Mouse (Mus musculus) CH12.LX (cell line): ENCODE measurements around the gene Ogt. TPM values are rescaled to one million over a fixed set of nuclear protein-coding genes. Genes with fewer than 3 reads are reported as not detected.

ENCODE experiments used
- DNase-seq: peaks from one replicate; pipeline ENCODE4 v3.0.0-alpha.2; 2013; ENCODE audit errors: extremely low read depth
- H3K27ac ChIP-seq: 2 replicates; pipeline ENCODE4 v1.5.1; 2012; ENCODE audit warnings: low read depth, mild to moderate bottlenecking, control low read depth, moderate library complexity; ENCODE audit not compliant: insufficient read depth
- H3K27me3 ChIP-seq: replicated peaks from 2 replicates; pipeline ENCODE3; 2012; ENCODE audit warnings: inconsistent platforms
- H3K36me3 ChIP-seq, 2 experiments: replicated peaks in 1 of 2; 2 replicates each; pipeline versions ENCODE3 to v1.6.1; 2012; ENCODE audit warnings: inconsistent platforms in 1 of 2, low read length in 1 of 2, mild to moderate bottlenecking in 1 of 2, mixed read lengths in 1 of 2, moderate library complexity in 1 of 2; ENCODE audit not compliant: control insufficient read depth in 1 of 2, insufficient read depth in 1 of 2
- H3K4me1 ChIP-seq, 2 experiments: 2 replicates each; pipeline ENCODE4 v1.6.1; 2012; ENCODE audit warnings: inconsistent platforms in 1 of 2, moderate library complexity in 1 of 2; ENCODE audit not compliant: insufficient read depth in 2 of 2, control insufficient read depth in 1 of 2
- H3K4me2 ChIP-seq: 2 replicates; pipeline ENCODE4 v1.6.1; 2012; ENCODE audit warnings: low read depth, mild to moderate bottlenecking, control low read depth; ENCODE audit not compliant: poor library complexity, insufficient read depth, severe bottlenecking
- H3K4me3 ChIP-seq, 3 experiments: fragments of 150-350 bp in 1 of 3; sonication (generic) in 1 of 3; replicated peaks in 1 of 3; 2 replicates each; pipeline versions ENCODE3 to v1.5.1; 2011 to 2012; ENCODE audit warnings: low read depth in 2 of 3, low read length in 2 of 3, mild to moderate bottlenecking in 2 of 3, moderate library complexity in 2 of 3, control low read depth in 1 of 3, improper control_type of control experiment in 1 of 3, inconsistent platforms in 1 of 3, mixed read lengths in 1 of 3; ENCODE audit not compliant: poor library complexity in 1 of 3
- H3K79me2 ChIP-seq: replicated peaks from 2 replicates; pipeline ENCODE4 v1.6.1; 2012; ENCODE audit warnings: mild to moderate bottlenecking, moderate library complexity; ENCODE audit not compliant: control insufficient read depth, poor library complexity, insufficient read depth, severe bottlenecking; ENCODE audit errors: extremely low read depth
- H3K9ac ChIP-seq: 2 replicates; pipeline ENCODE4 v1.6.1; 2012; ENCODE audit warnings: low read depth, mild to moderate bottlenecking, control low read depth, moderate library complexity; ENCODE audit not compliant: insufficient read depth
- H3K9me3 ChIP-seq: replicated peaks from 2 replicates; pipeline ENCODE3; 2012; ENCODE audit warnings: low read length, inconsistent platforms, mixed read lengths
- BHLHE40 ChIP-seq: IDR thresholded peaks from 2 replicates; pipeline ENCODE4 v1.6.1; 2011; ENCODE audit warnings: mild to moderate bottlenecking, low read depth, low read length, improper control_type of control experiment
- CHD2 ChIP-seq: IDR thresholded peaks from 2 replicates; pipeline ENCODE4 v1.6.1; 2011; ENCODE audit warnings: low read length, improper control_type of control experiment
- ELF1 ChIP-seq: IDR thresholded peaks from 2 replicates; pipeline ENCODE4 v1.6.1; 2014; ENCODE audit warnings: low read depth, mild to moderate bottlenecking, inconsistent platforms, low read length, improper control_type of control experiment
- EP300 ChIP-seq: IDR thresholded peaks from 2 replicates; pipeline ENCODE4 v1.6.1; 2011; ENCODE audit warnings: low read length, improper control_type of control experiment
- ETS1 ChIP-seq: conservative IDR thresholded peaks from 2 replicates; pipeline ENCODE4 v1.6.1; 2012; ENCODE audit warnings: low read depth, mild to moderate bottlenecking, inconsistent platforms, low read length, improper control_type of control experiment, moderate library complexity
- HCFC1 ChIP-seq: IDR thresholded peaks from 2 replicates; pipeline ENCODE4 v1.6.1; 2012; ENCODE audit warnings: low read depth, mild to moderate bottlenecking, inconsistent platforms, low read length, improper control_type of control experiment
- JUND ChIP-seq: conservative IDR thresholded peaks from 2 replicates; pipeline ENCODE4 v1.6.1; 2011; ENCODE audit warnings: low read depth, low read length, improper control_type of control experiment
- MEF2A ChIP-seq: IDR thresholded peaks from 2 replicates; pipeline ENCODE4 v1.6.1; 2014; ENCODE audit warnings: low read depth, mild to moderate bottlenecking, inconsistent platforms, low read length, improper control_type of control experiment, borderline replicate concordance
- POLR2A ChIP-seq: IDR thresholded peaks from 2 replicates; pipeline ENCODE4 v1.6.1; 2011; ENCODE audit warnings: low read depth, mild to moderate bottlenecking, improper control_type of control experiment, low read length
- RCOR1 ChIP-seq: conservative IDR thresholded peaks from 2 replicates; pipeline ENCODE4 v1.6.1; 2012; ENCODE audit warnings: low read depth, mild to moderate bottlenecking, inconsistent platforms, low read length, improper control_type of control experiment
- SMC3 ChIP-seq: IDR thresholded peaks from 2 replicates; pipeline ENCODE4 v1.6.1; 2011; ENCODE audit warnings: low read depth, low read length, improper control_type of control experiment
- TBP ChIP-seq: conservative IDR thresholded peaks from 2 replicates; pipeline ENCODE4 v1.6.1; 2011; ENCODE audit warnings: low read depth, low read length, improper control_type of control experiment
- TCF12 ChIP-seq: IDR thresholded peaks from 2 replicates; pipeline ENCODE4 v1.6.1; 2014; ENCODE audit warnings: low read depth, mild to moderate bottlenecking, inconsistent platforms, low read length, improper control_type of control experiment
- ZKSCAN1 ChIP-seq: IDR thresholded peaks from 2 replicates; pipeline ENCODE4 v1.6.1; 2012; ENCODE audit warnings: low read depth, inconsistent platforms, low read length, improper control_type of control experiment, borderline replicate concordance
- ZMIZ1 ChIP-seq: IDR thresholded peaks from 2 replicates; pipeline ENCODE4 v1.6.1; 2012; ENCODE audit warnings: low read depth, mild to moderate bottlenecking, inconsistent platforms, low read length, improper control_type of control experiment
- dilution Hi-C: fragments of 300-500 bp; cut with MboI; formaldehyde crosslinking; loops from 2 replicates; pipeline ENCODE4 v1.14.3; 2020; ENCODE audit warnings: low sequenced_read_pairs; ENCODE audit not compliant: extremely low pct_unique_long_range_greater_than_20kb, extremely low pct_ligation_motif_present
- in situ Hi-C: fragments of 300-500 bp; cut with MboI; formaldehyde crosslinking; loops from 3 replicates; pipeline ENCODE4 v1.14.3; 2019; ENCODE audit warnings: low sequenced_read_pairs, low pct_ligation_motif_present, low pct_unique_long_range_greater_than_20kb, mixed read lengths
- polyA plus RNA-seq: library from polyadenylated mRNA; unstranded; fragments of >175 nt; gene quantifications from 2 replicates; pipeline ENCODE4 v1.2.1, GENCODE M21; 2012; ENCODE audit warnings: low read depth; ENCODE audit not compliant: insufficient read length
- total RNA-seq, 2 experiments: library from RNA; depleted of rRNA; stranded (reverse); fragments of 300-350 nt in 1 of 2; fragments of >200 nt in 1 of 2; gene quantifications; 2 replicates each; pipeline ENCODE4 v1.2.3; 2012 to 2014

The Ogt gene
- total and polyA plus RNA-seq, 3 experiments, result 55.4 to 62.8 (median 62.3) TPM

DNA sequence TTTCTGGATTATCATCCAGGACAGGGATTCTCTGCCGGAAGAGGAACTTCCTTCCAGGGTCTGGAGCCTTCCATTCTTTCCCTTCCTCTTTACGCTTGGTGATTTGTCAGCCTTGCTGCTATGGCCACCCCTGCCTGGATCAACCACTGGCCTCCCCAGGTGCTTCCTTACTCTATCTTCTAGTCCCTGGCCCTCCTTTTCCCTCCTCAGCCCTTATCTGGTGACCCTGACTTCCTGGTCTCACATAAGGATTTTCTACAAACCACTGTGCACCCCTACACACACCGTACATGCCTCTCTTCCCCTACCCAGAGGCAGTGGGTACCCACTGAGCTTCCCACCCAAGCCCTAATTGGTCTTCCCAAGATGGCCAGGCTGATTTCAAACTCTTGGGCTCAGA lies 93.4 kb downstream of the Ogt start:
- no peak for TF ChIP-seq ZKSCAN1
- Histone ChIP-seq H3K4me2 (no peak overlapping the region), H3K27ac (no peak overlapping the region), H3K36me3 (no peaks in the 10 kb centered on the region), H3K27me3 (no peaks in the 10 kb centered on the region), H3K9ac (no peak overlapping the region), H3K4me1 (peaks cover 6 to 57% of the 10 kb centered on the region in 2 experiments), H3K9me3 (no peaks in the 10 kb centered on the region), H3K4me3 (no peak overlapping the region), H3K79me2 (no peaks in the 10 kb centered on the region)
- in situ Hi-C loops, result no loop called here
- dilution Hi-C loops, result no loop called here
- DNase-seq, result no peak

DNA sequence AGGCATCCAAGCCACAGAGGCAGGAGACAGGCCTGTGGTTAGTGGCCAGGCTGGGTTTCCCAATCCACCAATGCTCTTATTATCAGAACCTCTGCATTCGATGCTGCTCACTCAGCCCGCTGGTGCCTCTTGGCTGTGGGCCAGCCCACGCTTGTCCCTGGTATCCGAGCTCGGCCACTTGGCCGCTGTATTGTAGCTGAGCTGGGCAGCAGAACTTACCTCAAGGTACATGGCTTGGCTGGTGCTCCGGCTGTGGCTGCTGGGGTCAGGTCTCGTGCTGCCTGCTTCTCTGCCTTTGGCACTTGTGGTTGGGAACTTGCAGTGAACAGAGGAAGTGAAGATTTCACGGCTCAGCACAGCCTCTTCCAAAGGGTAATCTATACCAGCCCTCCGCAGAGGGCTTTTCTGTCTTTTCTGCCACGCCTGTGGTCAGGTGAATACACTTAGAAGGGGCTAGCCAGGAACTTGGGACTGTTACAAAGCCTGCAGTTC lies 94.0 kb downstream of the Ogt start, which contains the start of gene Cxcr3:
Gene Cxcr3, minus strand, starts transcription at position 442 of the 492 bp plus-strand sequence.
- Histone ChIP-seq H3K4me3 (no peak within 1 kb of the TSS), H3K27me3 (no peaks in the 10 kb centered on the region), H3K4me2 (peak within 1 kb of the TSS; percentile 67; the same call in 1 of the 2 replicates), H3K9me3 (no peaks in the 10 kb centered on the region), H3K4me1 (peaks cover 6 to 57% of the 10 kb centered on the region in 2 experiments), H3K79me2 (no peaks in the 10 kb centered on the region), H3K36me3 (no peaks in the 10 kb centered on the region), H3K27ac (no peak within 1 kb of the TSS), H3K9ac (no peak within 1 kb of the TSS)
- DNase-seq, result peak; percentile 39
- TF ChIP-seq ELF1 (no peak), POLR2A (no peak), BHLHE40 (peak; percentile 91), EP300 (peak; percentile 42; the same call in 1 of the 2 replicates), ETS1 (no peak), JUND (no peak), TCF12 (no peak), SMC3 (no peak), MEF2A (no peak), CHD2 (no peak), HCFC1 (no peak), ZMIZ1 (no peak), ZKSCAN1 (no peak), RCOR1 (no peak), TBP (no peak)
- dilution Hi-C loops, result no loop called here
- in situ Hi-C loops, result no loop called here

Other genes with a start within 250 kb of the Ogt start
- 18.0 and 18.8 TPM in 2 replicates for gene Zmym3, start 219.2 kb upstream of the Ogt start, total RNA-seq (2012; rRNA removed)
- 16.6 and 16.7 TPM in 2 replicates for gene Zmym3, start 219.2 kb upstream of the Ogt start, total RNA-seq (2014; rRNA removed)
- gene Zmym3, start 219.2 kb upstream of the Ogt start, polyA plus RNA-seq, result 31.3 TPM in 2 replicates
- gene Nono, start 210.7 kb upstream of the Ogt start, total RNA-seq (2012; rRNA removed), result 314 and 325 TPM in 2 replicates
- 388 and 398 TPM in 2 replicates for gene Nono, start 210.7 kb upstream of the Ogt start, total RNA-seq (2014; rRNA removed)
- gene Nono, start 210.7 kb upstream of the Ogt start, polyA plus RNA-seq, result 535 and 618 TPM in 2 replicates
- 0.88 and 1.3 TPM in 2 replicates for gene Itgb1bp2, start 191.0 kb upstream of the Ogt start, total RNA-seq (2012; rRNA removed)
- 1.1 and 1.6 TPM in 2 replicates for gene Itgb1bp2, start 191.0 kb upstream of the Ogt start, total RNA-seq (2014; rRNA removed)
- gene Itgb1bp2, start 191.0 kb upstream of the Ogt start, polyA plus RNA-seq, result 1.2 and 1.4 TPM in 2 replicates
- gene Taf1, start 107.3 kb upstream of the Ogt start, total RNA-seq (2012; rRNA removed), result 33.3 and 35.7 TPM in 2 replicates
- gene Taf1, start 107.3 kb upstream of the Ogt start, total RNA-seq (2014; rRNA removed), result 33.4 and 33.6 TPM in 2 replicates
- gene Taf1, start 107.3 kb upstream of the Ogt start, polyA plus RNA-seq, result 49.4 and 51.6 TPM in 2 replicates
- gene Cxcr3, start 94.2 kb downstream of the Ogt start, total RNA-seq (2012; rRNA removed), result not detected in 2 replicates
- gene Cxcr3, start 94.2 kb downstream of the Ogt start, total RNA-seq (2014; rRNA removed), result not detected in 2 replicates
- not detected in 2 replicates for gene Cxcr3, start 94.2 kb downstream of the Ogt start, polyA plus RNA-seq
- gene Gm4779, start 154.4 kb downstream of the Ogt start, total RNA-seq (2012; rRNA removed), result not detected in 2 replicates
- not detected in 2 replicates for gene Gm4779, start 154.4 kb downstream of the Ogt start, total RNA-seq (2014; rRNA removed)
- not detected in 2 replicates for gene Gm4779, start 154.4 kb downstream of the Ogt start, polyA plus RNA-seq
- gene 8030474K03Rik, start 154.6 kb downstream of the Ogt start, total RNA-seq (2012; rRNA removed), result not detected in 2 replicates
- gene 8030474K03Rik, start 154.6 kb downstream of the Ogt start, total RNA-seq (2014; rRNA removed), result not detected in 2 replicates
- gene 8030474K03Rik, start 154.6 kb downstream of the Ogt start, polyA plus RNA-seq, result not detected in 2 replicates
- under 0.01 and 0.17 TPM in 2 replicates for gene Nhsl2, start 209.3 kb downstream of the Ogt start, total RNA-seq (2012; rRNA removed)
- gene Nhsl2, start 209.3 kb downstream of the Ogt start, total RNA-seq (2014; rRNA removed), result 0.01 TPM in 1 of 2 replicates, not detected in the other
- 0.10 and 0.19 TPM in 2 replicates for gene Nhsl2, start 209.3 kb downstream of the Ogt start, polyA plus RNA-seq